In the genomic region with DNA sequence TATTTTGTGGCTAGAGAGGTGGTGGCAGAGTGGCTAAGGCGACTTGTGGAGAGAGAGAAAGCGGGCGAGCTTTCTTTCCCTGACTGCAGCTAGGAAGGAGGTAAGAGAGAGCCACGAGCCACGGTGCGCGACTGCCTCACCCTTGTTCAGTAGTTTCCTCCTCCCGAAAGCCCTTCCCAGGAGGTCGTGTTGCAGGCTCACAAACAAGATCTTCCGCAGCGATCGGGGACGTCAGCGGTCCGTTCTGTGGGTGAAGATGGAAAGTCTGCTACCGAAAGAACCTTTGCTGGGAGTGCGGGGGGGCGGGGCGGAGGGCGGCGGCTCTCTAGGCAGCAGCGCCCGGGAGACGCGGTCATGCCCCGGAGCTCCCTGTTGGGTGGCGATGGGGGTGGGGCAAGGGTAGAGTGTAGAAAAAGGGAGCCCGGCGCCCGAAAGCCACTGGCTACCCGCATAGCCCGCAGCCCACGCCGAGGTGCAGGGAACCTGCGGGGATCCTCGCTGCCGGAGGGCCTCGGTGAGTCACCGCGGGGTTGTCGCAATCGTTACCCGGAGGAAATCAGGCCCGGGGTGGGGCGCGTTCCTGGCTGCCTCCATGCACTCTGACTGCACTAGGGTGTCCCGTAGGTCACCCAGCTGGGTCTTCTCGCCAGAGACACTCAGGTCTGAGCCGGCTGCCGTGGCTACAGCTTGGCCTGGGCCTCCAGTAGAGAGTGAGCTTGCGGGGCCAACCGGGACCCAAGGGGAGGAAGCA, we compare ENCODE assay signal across 8 mouse cellular contexts. TPM values are rescaled to one million over a fixed set of nuclear protein-coding genes. Genes with fewer than 3 reads are reported as not detected.
A peak's percentile ranks its signal among the peaks of the same experiment; 100 is the strongest.
DNase-seq lines count a peak whose midpoint lies in the region; ATAC-seq and TF ChIP-seq lines count a peak whose summit lies in the region.

No protein-coding gene starts in this region.

- H3K4me2 ChIP-seq in intestine, embryonic 16.5 days (ENCODE audit: low read depth, low read length), result peak overlapping the region; percentile 94
- peak overlapping the region; percentile 99 for H3K4me2 ChIP-seq in limb, embryonic 11.5 days (ENCODE audit: low read depth, severe bottlenecking)
- H3K4me2 ChIP-seq in midbrain, embryonic 12.5 days (replicated peaks), result peak overlapping the region; percentile 100

- H3K36me3 ChIP-seq in intestine, embryonic 16.5 days (ENCODE audit: control insufficient read depth, insufficient read depth, low read length), result no peaks in the 10 kb centered on the region
- no peaks in the 10 kb centered on the region for H3K36me3 ChIP-seq in limb, embryonic 11.5 days (ENCODE audit: control insufficient read depth, insufficient read depth, low read length)
- H3K36me3 ChIP-seq in midbrain, embryonic 12.5 days, result no peaks in the 10 kb centered on the region

- under 1% methylated on average over 52 of the region's 52 CpGs for WGBS in intestine, embryonic 16.5 days
- under 1% methylated on average over 52 of the region's 52 CpGs for WGBS in limb, embryonic 11.5 days
- WGBS in midbrain, embryonic 12.5 days, result under 1% methylated on average over 52 of the region's 52 CpGs

- DNase-seq in adipocyte (ENCODE audit: low spot score), result peak; percentile 83
- peak; percentile 32 to 60 for DNase-seq in gastrocnemius, postnatal 4 days (ENCODE audit: low spot score in 2 of 2)
- peak; percentile 67 for DNase-seq in limb, embryonic 11.5 days (ENCODE audit: low spot score)
- peak; percentile 34 for DNase-seq in skeletal muscle tissue, adult 2 months (ENCODE audit: low read depth, low spot score)

- peak; percentile 86 for ATAC-seq in intestine, embryonic 16.5 days
- ATAC-seq in limb, embryonic 11.5 days (ENCODE audit: insufficient number of reproducible peaks, low FRiP score, low TSS enrichment, low read depth), result peak; percentile 74; the same call in 1 of the 2 replicates
- ATAC-seq in midbrain, embryonic 12.5 days (ENCODE audit: low FRiP score, low read depth), result peak; percentile 60
- no peak for ATAC-seq in erythroid progenitor cell, adult 5-6 weeks (replicated peaks; ENCODE audit: low FRiP score, poor library complexity, severe bottlenecking)

- no peak overlapping the region for H3K27ac ChIP-seq in cortical plate, adult 2 months (ENCODE audit: insufficient read depth, low read length)
- H3K27ac ChIP-seq in intestine, embryonic 16.5 days (ENCODE audit: low read length), result peak overlapping the region; percentile 85
- H3K27ac ChIP-seq in limb, embryonic 11.5 days (replicated peaks; ENCODE audit: low read depth, low read length), result no peak overlapping the region
- no peak overlapping the region for H3K27ac ChIP-seq in midbrain, embryonic 12.5 days (replicated peaks)

- no peak for TF ChIP-seq POLR2A in cortical plate, adult 2 months (IDR thresholded peaks at IDR 0.05; ENCODE audit: extremely low read depth, insufficient read depth, low read length)

- no peaks in the 10 kb centered on the region for H3K4me1 ChIP-seq in cortical plate, adult 2 months (ENCODE audit: control insufficient read depth, insufficient read depth, low read length)
- H3K4me1 ChIP-seq in intestine, embryonic 16.5 days (ENCODE audit: control insufficient read depth, insufficient read depth, low read length), result peaks cover 9% of the 10 kb centered on the region
- H3K4me1 ChIP-seq in limb, embryonic 11.5 days (ENCODE audit: control insufficient read depth, insufficient read depth, low read length), result peaks cover 4% of the 10 kb centered on the region; the same call in 1 of the 2 replicates
- H3K4me1 ChIP-seq in midbrain, embryonic 12.5 days, result peaks cover 12% of the 10 kb centered on the region

- no peak for TF ChIP-seq CTCF in cortical plate, adult 2 months (IDR thresholded peaks at IDR 0.05; ENCODE audit: extremely low read depth, insufficient read depth, low read length)

- H3K27me3 ChIP-seq in intestine, embryonic 16.5 days (replicated peaks; ENCODE audit: control insufficient read depth, insufficient read depth, low read length), result 0 out of 2 replicates have a peak, but pooled peaks cover 4% of the 10 kb centered on the region
- H3K27me3 ChIP-seq in limb, embryonic 11.5 days (ENCODE audit: control insufficient read depth, insufficient read depth, low read length), result peaks cover 24% of the 10 kb centered on the region
- peaks cover 58% of the 10 kb centered on the region for H3K27me3 ChIP-seq in midbrain, embryonic 12.5 days

- H3K9me3 ChIP-seq in intestine, embryonic 16.5 days (ENCODE audit: control insufficient read depth, low read length), result 0 out of 2 replicates have a peak, but pooled peaks cover 4% of the 10 kb centered on the region
- H3K9me3 ChIP-seq in limb, embryonic 11.5 days (ENCODE audit: control insufficient read depth, low read length), result no peaks in the 10 kb centered on the region
- H3K9me3 ChIP-seq in midbrain, embryonic 12.5 days, result peaks cover 6% of the 10 kb centered on the region; the same call in 1 of the 2 replicates

- H3K9ac ChIP-seq in intestine, embryonic 16.5 days (ENCODE audit: low read depth, low read length), result peak overlapping the region; percentile 82
- H3K9ac ChIP-seq in limb, embryonic 11.5 days (ENCODE audit: low read length), result peak overlapping the region; percentile 53
- H3K9ac ChIP-seq in midbrain, embryonic 12.5 days (replicated peaks), result peak overlapping the region; percentile 47

- H3K4me3 ChIP-seq in cortical plate, adult 2 months (ENCODE audit: insufficient read depth, low read length), result peak overlapping the region; percentile 82
- peak overlapping the region; percentile 72 for H3K4me3 ChIP-seq in intestine, embryonic 16.5 days (ENCODE audit: low read length)
- peak overlapping the region; percentile 60 for H3K4me3 ChIP-seq in limb, embryonic 11.5 days (ENCODE audit: low read depth, low read length)
- H3K4me3 ChIP-seq in midbrain, embryonic 12.5 days, result peak overlapping the region; percentile 64

RNA-seq across cellular contexts. Expression of gene Gpat3, which starts 0.5 kb away (rescaled TPM):
- 3.0 and 4.0 TPM in 2 replicates for polyA plus RNA-seq in cortical plate, adult 2 months (2012; rRNA removed)
- total RNA-seq in gastrocnemius, postnatal 4 days (2021), result 10 to 100 TPM in 1 of 2 experiments, 1 to 10 TPM in 1; 5.4 to 11.6 TPM
- polyA plus RNA-seq in intestine, embryonic 16.5 days (2015; fragmentation: Nextera tagmentation; extraction: Ambion mirVana), result 20.5 and 25.2 TPM in 2 replicates
- polyA plus RNA-seq in limb, embryonic 11.5 days (2014; fragmentation: Nextera tagmentation; extraction: Ambion mirVana), result 0.40 and 0.45 TPM in 2 replicates
- 0.56 TPM in 1 of 2 replicates, not detected in the other for polyA plus RNA-seq in midbrain, embryonic 12.5 days (2016; fragmentation: Nextera tagmentation; extraction: Ambion mirVana)
- total RNA-seq in erythroid progenitor cell, adult 5-6 weeks (2015; ENCODE audit: low replicate concordance), result 1.8 and 7.1 TPM in 2 replicates
- 3.0 and 4.1 TPM in 2 replicates for total RNA-seq in erythroid progenitor cell, adult 5-6 weeks (2017; ENCODE audit: low replicate concordance)

RNA-seq across cellular contexts. Expression of gene Abraxas1, which starts 25.3 kb away (rescaled TPM):
- polyA plus RNA-seq in cortical plate, adult 2 months (2012; rRNA removed), result 9.1 and 9.6 TPM in 2 replicates
- 10 to 100 TPM in 1 of 2 experiments, 1 to 10 TPM in 1; 9.1 to 11.4 TPM for total RNA-seq in gastrocnemius, postnatal 4 days (2021)
- polyA plus RNA-seq in intestine, embryonic 16.5 days (2015; fragmentation: Nextera tagmentation; extraction: Ambion mirVana), result 24.1 and 27.5 TPM in 2 replicates
- 31.1 and 31.2 TPM in 2 replicates for polyA plus RNA-seq in limb, embryonic 11.5 days (2014; fragmentation: Nextera tagmentation; extraction: Ambion mirVana)
- 22.9 and 26.7 TPM in 2 replicates for polyA plus RNA-seq in midbrain, embryonic 12.5 days (2016; fragmentation: Nextera tagmentation; extraction: Ambion mirVana)
- 8.6 and 12.6 TPM in 2 replicates for total RNA-seq in erythroid progenitor cell, adult 5-6 weeks (2015; ENCODE audit: low replicate concordance)
- total RNA-seq in erythroid progenitor cell, adult 5-6 weeks (2017; ENCODE audit: low replicate concordance), result 11.2 and 22.4 TPM in 2 replicates

RNA-seq across cellular contexts. Expression of gene Mrps18c, which starts 47.6 kb away (rescaled TPM):
- polyA plus RNA-seq in cortical plate, adult 2 months (2012; rRNA removed), result 39.8 and 43.1 TPM in 2 replicates
- 10 to 100 TPM; 67.9 to 81.1 TPM for total RNA-seq in gastrocnemius, postnatal 4 days (2021)
- 152 and 155 TPM in 2 replicates for polyA plus RNA-seq in intestine, embryonic 16.5 days (2015; fragmentation: Nextera tagmentation; extraction: Ambion mirVana)
- polyA plus RNA-seq in limb, embryonic 11.5 days (2014; fragmentation: Nextera tagmentation; extraction: Ambion mirVana), result 191 and 199 TPM in 2 replicates
- 158 and 159 TPM in 2 replicates for polyA plus RNA-seq in midbrain, embryonic 12.5 days (2016; fragmentation: Nextera tagmentation; extraction: Ambion mirVana)
- 40.2 and 119 TPM in 2 replicates for total RNA-seq in erythroid progenitor cell, adult 5-6 weeks (2015; ENCODE audit: low replicate concordance)
- 31.3 and 92.2 TPM in 2 replicates for total RNA-seq in erythroid progenitor cell, adult 5-6 weeks (2017; ENCODE audit: low replicate concordance)

RNA-seq across cellular contexts. Expression of gene Helq, which starts 47.6 kb away (rescaled TPM):
- polyA plus RNA-seq in cortical plate, adult 2 months (2012; rRNA removed), result 40.4 and 41.7 TPM in 2 replicates
- total RNA-seq in gastrocnemius, postnatal 4 days (2021), result 1 to 10 TPM; 5.5 to 7.0 TPM
- polyA plus RNA-seq in intestine, embryonic 16.5 days (2015; fragmentation: Nextera tagmentation; extraction: Ambion mirVana), result 11.6 and 13.9 TPM in 2 replicates
- polyA plus RNA-seq in limb, embryonic 11.5 days (2014; fragmentation: Nextera tagmentation; extraction: Ambion mirVana), result 25.3 and 27.6 TPM in 2 replicates
- 23.8 and 27.5 TPM in 2 replicates for polyA plus RNA-seq in midbrain, embryonic 12.5 days (2016; fragmentation: Nextera tagmentation; extraction: Ambion mirVana)
- 18.4 and 45.3 TPM in 2 replicates for total RNA-seq in erythroid progenitor cell, adult 5-6 weeks (2015; ENCODE audit: low replicate concordance)
- 19.7 and 40.6 TPM in 2 replicates for total RNA-seq in erythroid progenitor cell, adult 5-6 weeks (2017; ENCODE audit: low replicate concordance)
